Mouse (Mus musculus) heart, embryonic 13.5 days (tissue): Measurements from ENCODE around the gene Brinp3. TPM values are rescaled to one million over a fixed set of nuclear protein-coding genes. Genes with fewer than 3 reads are reported as not detected.

Experiments
- ATAC-seq: fragments of 200-750 bp; cut with Nextera tagmentation; 2 replicates; pipeline ENCODE4 v1.8.0; 2017; ENCODE audit warnings: moderate TSS enrichment; ENCODE audit not compliant: insufficient number of reproducible peaks, low FRiP score, low TSS enrichment; ENCODE audit errors: extremely low read depth
- H3K27ac ChIP-seq: fragments of 300-500 bp; sonication (generic); replicated peaks from 2 replicates; pipeline ENCODE4 v1.5.1; 2015; ENCODE audit warnings: moderate library complexity, mild to moderate bottlenecking, inconsistent platforms
- H3K27me3 ChIP-seq: fragments of 300-500 bp; sonication (generic); replicated peaks from 2 replicates; pipeline ENCODE4 v1.6.1; 2015; ENCODE audit warnings: mild to moderate bottlenecking, inconsistent platforms
- H3K36me3 ChIP-seq: fragments of 300-500 bp; sonication (generic); 2 replicates; pipeline ENCODE4 v1.6.1; 2015; ENCODE audit warnings: mild to moderate bottlenecking, inconsistent platforms
- H3K4me1 ChIP-seq: fragments of 300-500 bp; sonication (generic); 2 replicates; pipeline ENCODE4 v1.6.1; 2015; ENCODE audit warnings: inconsistent platforms
- H3K4me2 ChIP-seq: fragments of 300-500 bp; sonication (generic); 2 replicates; pipeline ENCODE4 v1.6.1; 2015; ENCODE audit warnings: inconsistent platforms, mild to moderate bottlenecking, moderate library complexity
- H3K4me3 ChIP-seq: fragments of 300-500 bp; sonication (generic); 2 replicates; pipeline ENCODE4 v1.5.1; 2015; ENCODE audit warnings: moderate library complexity, mild to moderate bottlenecking, inconsistent platforms
- H3K9ac ChIP-seq: fragments of 300-500 bp; sonication (generic); 2 replicates; pipeline ENCODE4 v1.6.1; 2015; ENCODE audit warnings: inconsistent platforms, mild to moderate bottlenecking, moderate library complexity
- H3K9me3 ChIP-seq: fragments of 300-500 bp; sonication (generic); 2 replicates; pipeline ENCODE4 v1.6.1; 2016; ENCODE audit warnings: inconsistent platforms
- WGBS: fragments of 180-500 bp; shearing (Covaris S2); methylation state at CpG from one replicate; pipeline ENCODE4 v1.1.7; 2015; ENCODE audit warnings: mixed read lengths; 5-methylcytosine and 5-hydroxymethylcytosine counted together
- polyA plus RNA-seq: library from polyadenylated mRNA; unstranded; fragments of >200 nt; fragmentation: Nextera tagmentation; extraction: Ambion mirVana; gene quantifications from 2 replicates; pipeline ENCODE4 v1.2.1, GENCODE M21; 2015

Brinp3 gene
- polyA plus RNA-seq, 1 experiment from 2014 or later = 0.11 TPM

DNA sequence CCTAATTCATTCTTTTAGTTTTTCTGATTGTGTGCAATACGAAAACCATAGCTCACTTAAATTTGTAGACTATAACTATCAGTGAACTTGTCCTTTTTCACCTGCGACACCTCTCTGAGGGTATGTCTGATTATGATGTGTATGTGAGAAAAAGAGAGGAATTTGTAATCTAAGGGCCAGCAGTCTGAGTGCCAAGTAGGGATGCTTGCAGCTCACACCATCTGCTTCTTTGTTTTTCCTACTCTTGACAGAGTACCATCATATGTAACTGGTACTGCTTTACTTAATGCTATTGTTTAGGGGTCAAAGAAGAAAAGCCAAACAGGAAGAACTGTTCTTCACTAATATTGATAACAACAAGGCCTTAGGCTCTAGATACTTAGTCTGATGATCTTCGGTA is 307.3 kb downstream of the Brinp3 start:
- Histone ChIP-seq H3K27me3 (no peaks in the 10 kb centered on the region), H3K36me3 (no peaks in the 10 kb centered on the region), H3K27ac (no peak overlapping the region), H3K9me3 (no peaks in the 10 kb centered on the region), H3K4me2 (no peak overlapping the region), H3K4me3 (no peak overlapping the region), H3K9ac (no peak overlapping the region), H3K4me1 (no peaks in the 10 kb centered on the region)
- 76% methylated on average over 3 of the region's 3 CpGs for WGBS
- ATAC-seq = no peak

DNA sequence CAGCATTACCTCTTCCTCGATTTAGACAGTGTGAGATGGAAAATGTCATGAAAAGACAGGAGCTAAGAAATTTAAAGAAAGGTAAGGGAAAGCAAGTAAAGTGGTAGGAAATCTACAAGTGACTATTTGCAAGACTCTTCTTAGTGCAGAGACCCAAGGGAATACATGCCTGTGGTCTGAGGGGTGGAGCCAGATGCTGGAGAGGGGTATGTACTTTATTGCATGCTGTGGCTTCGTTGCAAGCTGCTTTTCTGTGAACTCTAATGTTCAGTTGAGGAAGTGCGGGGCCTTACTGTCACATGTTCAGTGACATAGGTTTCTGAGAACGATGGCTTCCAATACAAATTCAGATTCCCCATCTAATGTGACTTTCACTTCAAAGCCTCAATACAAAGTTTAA is 313.2 kb downstream of the Brinp3 start:
- H3K27me3 ChIP-seq = no peaks in the 10 kb centered on the region
- no peaks in the 10 kb centered on the region for H3K36me3 ChIP-seq
- no peaks in the 10 kb centered on the region for H3K4me1 ChIP-seq
- ATAC-seq = no peak
- no peaks in the 10 kb centered on the region for H3K9me3 ChIP-seq
- H3K9ac ChIP-seq = no peak overlapping the region
- no peak overlapping the region for H3K4me3 ChIP-seq
- no peak overlapping the region for H3K4me2 ChIP-seq
- H3K27ac ChIP-seq = no peak overlapping the region
- WGBS = 71% methylated on average over 4 of the region's 4 CpGs

DNA sequence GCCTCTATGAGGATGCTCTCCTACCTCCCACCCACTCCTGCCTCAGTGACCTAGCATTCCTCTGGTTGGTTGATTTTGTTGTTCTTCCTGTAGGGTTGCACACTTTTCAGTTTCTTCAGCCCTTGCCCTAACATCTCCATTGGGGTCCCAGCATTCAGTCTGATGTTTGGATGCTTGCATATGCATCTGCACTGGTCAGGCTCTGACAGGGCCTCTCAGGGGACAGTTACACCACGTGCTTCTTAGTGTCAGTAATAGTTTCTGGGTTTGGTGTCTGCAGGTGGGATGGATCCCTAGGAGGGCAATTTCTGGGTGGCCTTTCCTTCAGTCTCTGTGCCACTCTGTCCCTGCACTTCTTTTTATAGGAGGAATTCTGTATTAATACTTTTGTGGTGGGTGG is 339.3 kb downstream of the Brinp3 start:
- H3K9me3 ChIP-seq = no peaks in the 10 kb centered on the region
- no peak overlapping the region for H3K4me3 ChIP-seq
- no peaks in the 10 kb centered on the region for H3K36me3 ChIP-seq
- H3K4me1 ChIP-seq = no peaks in the 10 kb centered on the region
- H3K4me2 ChIP-seq = no peak overlapping the region
- H3K27me3 ChIP-seq = no peaks in the 10 kb centered on the region
- H3K9ac ChIP-seq = no peak overlapping the region
- ATAC-seq = no peak
- WGBS = 18% methylated on average over 1 of the region's 1 CpGs
- no peak overlapping the region for H3K27ac ChIP-seq

DNA sequence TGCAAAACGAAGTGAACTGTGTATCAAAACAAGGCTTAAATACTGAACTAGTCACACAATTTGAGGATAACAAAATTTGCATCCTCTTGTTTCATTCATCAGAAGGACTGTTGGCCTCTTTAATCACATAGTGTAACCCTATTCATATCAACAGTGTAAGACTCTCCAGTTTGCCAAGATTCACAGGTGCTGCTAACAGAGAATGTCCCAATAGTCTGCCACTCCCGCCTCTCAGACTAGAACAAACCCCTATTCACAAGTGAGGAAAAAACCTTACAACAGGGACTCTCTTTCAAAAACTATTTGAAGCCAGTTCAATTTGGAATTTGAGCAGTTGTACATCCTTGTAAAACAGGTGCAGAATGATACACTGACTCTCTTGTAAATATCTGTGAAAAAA is 349.5 kb downstream of the Brinp3 start:
- 58% methylated on average over 2 of the region's 2 CpGs for WGBS
- Histone ChIP-seq H3K4me3 (no peak overlapping the region), H3K4me1 (no peaks in the 10 kb centered on the region), H3K27me3 (no peaks in the 10 kb centered on the region), H3K36me3 (no peaks in the 10 kb centered on the region), H3K27ac (no peak overlapping the region), H3K9me3 (no peaks in the 10 kb centered on the region), H3K9ac (no peak overlapping the region), H3K4me2 (no peak overlapping the region)
- no peak for ATAC-seq

DNA sequence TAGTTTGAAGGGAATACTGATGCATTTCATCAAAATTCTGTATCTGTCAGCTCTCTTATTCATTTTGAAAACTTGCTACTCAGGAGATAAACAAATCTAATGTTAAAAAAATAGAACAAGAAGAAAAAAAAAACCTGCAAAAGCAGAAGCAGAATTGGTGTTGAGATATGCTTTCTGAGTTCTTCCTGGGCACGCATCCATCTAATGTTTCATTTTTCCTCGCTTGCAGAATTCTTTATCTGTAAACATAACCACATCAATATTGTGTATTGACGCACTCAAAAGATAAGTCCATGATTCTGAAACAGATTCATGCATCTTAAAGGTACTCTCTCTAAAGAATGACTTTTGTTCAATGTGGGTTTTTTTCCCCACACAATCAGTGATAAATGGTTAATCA is 354.3 kb downstream of the Brinp3 start:
- H3K4me3 ChIP-seq = no peak overlapping the region
- H3K36me3 ChIP-seq = no peaks in the 10 kb centered on the region
- no peak overlapping the region for H3K4me2 ChIP-seq
- no peak overlapping the region for H3K27ac ChIP-seq
- H3K27me3 ChIP-seq = no peaks in the 10 kb centered on the region
- no peak for ATAC-seq
- no peaks in the 10 kb centered on the region for H3K4me1 ChIP-seq
- WGBS = 68% methylated on average over 3 of the region's 3 CpGs
- no peaks in the 10 kb centered on the region for H3K9me3 ChIP-seq
- H3K9ac ChIP-seq = no peak overlapping the region

DNA sequence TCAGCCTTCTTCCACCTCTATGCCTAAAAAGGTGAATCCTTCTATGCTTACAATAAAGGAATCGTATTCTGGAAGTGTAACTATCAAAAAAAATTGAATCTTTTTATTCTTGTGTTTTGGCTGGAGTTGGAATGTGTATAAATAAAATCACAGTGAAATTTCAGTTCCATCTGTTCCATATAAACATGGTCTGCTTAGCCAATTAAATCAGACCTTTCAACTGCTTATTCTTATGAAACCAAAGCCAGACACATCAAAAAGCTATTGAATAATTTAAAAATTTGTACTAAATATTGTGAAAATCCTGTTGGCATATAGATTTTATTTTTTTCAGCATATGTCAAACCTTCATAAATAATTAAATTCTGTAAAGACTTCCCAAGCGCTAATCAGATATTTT is 355.6 kb downstream of the Brinp3 start:
- Histone ChIP-seq H3K27me3 (no peaks in the 10 kb centered on the region), H3K9me3 (no peaks in the 10 kb centered on the region), H3K9ac (no peak overlapping the region), H3K27ac (no peak overlapping the region), H3K4me2 (no peak overlapping the region), H3K4me1 (no peaks in the 10 kb centered on the region), H3K4me3 (no peak overlapping the region), H3K36me3 (no peaks in the 10 kb centered on the region)
- 66% methylated on average over 2 of the region's 2 CpGs for WGBS
- no peak for ATAC-seq

DNA sequence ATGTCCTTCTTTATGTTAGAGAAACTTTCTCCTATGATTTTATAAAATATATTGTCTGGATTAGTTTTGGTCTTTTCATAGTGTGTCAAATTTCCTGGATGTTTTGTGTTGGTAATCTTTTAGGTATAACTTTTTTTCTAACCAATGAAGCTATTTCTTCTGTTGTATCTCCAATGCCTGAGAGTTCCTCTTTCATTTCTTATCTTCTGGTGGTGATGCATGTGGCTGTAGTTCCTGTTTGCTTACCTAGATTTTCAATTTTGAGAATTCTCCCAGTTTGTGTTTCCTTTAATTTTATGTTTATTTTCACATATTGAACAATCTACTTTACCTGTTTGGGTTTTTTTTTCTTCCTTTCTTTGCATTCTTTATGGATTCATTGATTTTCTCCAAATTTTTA is 404.1 kb downstream of the Brinp3 start:
- Histone ChIP-seq H3K9ac (no peak overlapping the region), H3K4me3 (no peak overlapping the region)

DNA sequence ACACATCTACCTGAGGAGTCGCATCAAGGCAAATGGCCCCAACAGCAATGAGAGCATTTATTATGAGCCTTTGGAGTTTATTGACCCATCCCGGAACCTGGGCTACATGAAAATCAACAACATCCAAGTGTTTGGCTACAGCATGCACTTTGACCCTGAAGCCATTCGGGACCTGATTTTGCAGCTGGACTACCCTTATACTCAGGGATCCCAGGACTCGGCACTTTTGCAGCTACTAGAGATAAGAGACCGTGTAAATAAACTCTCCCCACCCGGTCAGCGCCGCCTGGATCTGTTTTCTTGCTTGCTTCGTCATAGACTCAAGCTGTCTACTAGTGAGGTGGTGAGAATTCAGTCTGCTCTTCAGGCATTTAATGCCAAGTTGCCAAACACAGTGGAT is 407.1 kb downstream of the Brinp3 start:
- no peak overlapping the region for H3K4me2 ChIP-seq
- H3K4me3 ChIP-seq = no peak overlapping the region
- WGBS = 37% methylated on average over 9 of the region's 9 CpGs
- H3K27ac ChIP-seq = no peak overlapping the region
- ATAC-seq = no peak
- H3K4me1 ChIP-seq = no peaks in the 10 kb centered on the region
- no peaks in the 10 kb centered on the region for H3K27me3 ChIP-seq
- H3K9ac ChIP-seq = no peak overlapping the region
- no peaks in the 10 kb centered on the region for H3K9me3 ChIP-seq
- no peaks in the 10 kb centered on the region for H3K36me3 ChIP-seq

More for the DNA sequence above, 404.1 kb downstream of the Brinp3 start:
- no peak for ATAC-seq
- H3K4me2 ChIP-seq = no peak overlapping the region
- H3K9me3 ChIP-seq = no peaks in the 10 kb centered on the region
- no peaks in the 10 kb centered on the region for H3K36me3 ChIP-seq
- H3K27ac ChIP-seq = no peak overlapping the region
- no peaks in the 10 kb centered on the region for H3K4me1 ChIP-seq
- no peaks in the 10 kb centered on the region for H3K27me3 ChIP-seq

DNA sequence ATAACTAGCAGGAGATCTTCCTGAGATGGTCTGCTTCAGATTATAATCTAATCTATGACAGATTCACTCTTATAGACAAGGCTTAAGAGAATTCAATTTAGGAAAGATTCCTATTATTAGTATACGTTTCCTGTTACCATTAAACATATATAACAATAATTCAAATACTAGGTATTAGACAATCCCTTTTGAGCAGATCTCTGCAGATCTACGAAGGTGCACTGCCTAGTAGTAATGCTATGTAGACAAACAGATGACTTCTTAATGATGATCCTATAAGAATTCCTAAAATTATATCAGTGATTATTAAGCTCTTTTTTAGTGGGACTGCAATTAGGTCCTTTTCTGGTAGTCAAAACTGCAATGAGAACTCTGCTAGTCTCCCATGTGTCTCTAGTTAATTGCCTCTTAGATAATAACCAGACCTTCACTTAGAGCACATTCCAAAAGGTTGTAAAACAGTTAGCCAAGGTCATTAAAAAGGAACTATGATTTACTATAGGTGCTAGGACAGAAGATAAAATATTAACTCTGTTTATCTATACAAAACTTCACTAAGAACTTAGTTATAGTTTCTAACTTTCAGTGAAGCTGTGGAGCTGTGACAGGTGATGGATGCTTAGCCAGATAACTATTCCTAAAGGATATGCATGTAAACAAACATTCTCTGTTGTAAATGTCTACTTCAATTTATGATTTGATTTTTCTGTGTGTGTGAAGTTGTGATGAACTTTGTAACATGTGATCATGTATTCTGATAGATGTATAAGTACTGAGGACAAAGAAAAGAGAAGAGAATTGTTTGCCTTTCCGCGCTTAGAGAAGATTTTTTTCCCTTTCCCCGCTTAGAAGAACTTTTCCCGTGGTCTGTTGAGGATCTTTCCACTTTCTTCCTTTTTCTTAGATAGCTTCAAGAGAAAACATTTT is 445.2 kb downstream of the Brinp3 start:
- H3K36me3 ChIP-seq = no peaks in the 10 kb centered on the region
- no peak overlapping the region for H3K4me3 ChIP-seq
- no peaks in the 10 kb centered on the region for H3K27me3 ChIP-seq
- no peak overlapping the region for H3K27ac ChIP-seq
- H3K4me1 ChIP-seq = no peaks in the 10 kb centered on the region
- H3K4me2 ChIP-seq = no peak overlapping the region
- ATAC-seq = no peak
- WGBS = 72% methylated on average over 6 of the region's 6 CpGs
- no peak overlapping the region for H3K9ac ChIP-seq
- H3K9me3 ChIP-seq = no peaks in the 10 kb centered on the region
